Mouse (Mus musculus) heart, postnatal 14 days (tissue): ENCODE results near the gene Cdk5rap1. TPM values are rescaled to one million over a fixed set of nuclear protein-coding genes. Genes with fewer than 3 reads are reported as not detected.

Experiments used
- DNase-seq, 2 experiments: peaks; one replicate each; pipeline ENCODE4 v3.0.0; 2021 to 2022
- intact Hi-C: fragments of 180-260 bp; cut with DNase I; formaldehyde crosslinking; loops from one replicate; pipeline ENCODE4 v1.15.1; 2025
- long read RNA-seq, 2 experiments: library from polyadenylated mRNA; stranded (forward); transcript quantifications; one replicate each; pipeline ENCODE4 v2.0.0; 2021
- total RNA-seq, 2 experiments: library from RNA; stranded (reverse); gene quantifications; 2 replicates each; pipeline ENCODE4 v1.2.3; 2021

The Cdk5rap1 gene
- total RNA-seq, result 10 to 100 TPM; 19.0 to 19.2 TPM
- long read RNA-seq, experiment 1, transcript Cdk5rap1-201 (14 exons, 1,970 nt), result major isoform, 10 of 21 reads
- long read RNA-seq, experiment 1, partial matches to known transcripts, result 5 of 21 reads
- long read RNA-seq, experiment 1, other reads (novel, unspliced or antisense), result 5 of 21 reads
- long read RNA-seq, experiment 2, transcript Cdk5rap1-201 (14 exons, 1,970 nt), result major isoform, 7 of 18 reads
- long read RNA-seq, experiment 2, partial matches to known transcripts, result 6 of 18 reads
- long read RNA-seq, experiment 2, other reads (novel, unspliced or antisense), result 4 of 18 reads

DNA sequence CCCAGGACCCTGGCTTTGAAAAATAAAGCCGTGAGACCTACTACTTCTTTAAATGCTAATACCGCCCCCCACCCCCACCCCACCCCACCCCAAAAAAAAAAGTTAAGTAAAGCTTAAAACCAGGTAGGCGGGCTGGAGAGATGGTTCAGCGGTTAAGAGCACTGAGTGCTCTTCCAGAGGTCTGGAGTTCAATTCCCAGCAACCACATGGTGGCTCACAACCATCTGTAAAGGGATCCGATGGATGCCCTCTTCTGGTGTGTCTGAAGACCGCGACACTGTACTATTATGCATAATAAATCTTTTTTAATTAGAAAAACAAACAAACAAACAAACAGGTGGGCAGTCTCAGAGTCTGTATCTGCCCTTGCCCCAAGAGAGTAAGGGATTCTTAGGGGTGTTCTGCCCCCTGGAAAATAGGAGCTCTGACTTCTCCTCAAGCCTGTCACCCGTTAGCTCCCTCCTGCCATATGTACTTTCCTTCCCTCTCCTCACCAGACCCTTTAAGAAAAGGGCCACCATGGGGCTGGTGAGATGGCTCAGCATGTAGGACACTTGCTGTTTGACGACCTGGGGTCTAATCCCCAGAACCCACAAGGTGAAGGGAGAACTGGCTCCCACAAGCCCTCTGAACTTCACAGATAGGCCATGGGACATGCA lies at the start of gene Cdk5rap1:
Gene Cdk5rap1, minus strand, starts transcription at position 169 of the 659 bp plus-strand sequence.
- intact Hi-C loops, result loop anchor here (5.0 kb wide), 1 partner anchor 161 kb away; no protein-coding TSS in a partner anchor
- no peak for DNase-seq

DNA sequence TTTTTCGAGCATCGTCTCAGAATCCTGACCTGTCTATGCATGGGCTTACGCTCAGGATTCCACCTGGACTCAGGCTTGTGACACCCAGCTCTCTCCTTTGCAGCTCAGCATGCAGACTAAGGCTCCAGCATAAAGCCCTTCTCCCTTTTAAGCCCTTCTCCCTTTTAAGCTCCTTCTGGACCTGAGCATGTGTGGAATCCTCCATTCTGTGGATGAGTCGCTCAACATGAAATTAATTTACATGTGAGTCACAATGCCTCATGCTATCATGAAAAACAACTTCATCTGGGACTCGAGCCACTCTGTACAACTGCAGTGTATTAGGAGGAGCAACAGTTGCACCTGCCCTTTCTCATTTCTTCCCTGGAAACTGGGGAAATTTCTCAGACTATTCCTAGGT lies 49.4 kb upstream of the Cdk5rap1 start:
- intact Hi-C loops, result no loop called here

DNA sequence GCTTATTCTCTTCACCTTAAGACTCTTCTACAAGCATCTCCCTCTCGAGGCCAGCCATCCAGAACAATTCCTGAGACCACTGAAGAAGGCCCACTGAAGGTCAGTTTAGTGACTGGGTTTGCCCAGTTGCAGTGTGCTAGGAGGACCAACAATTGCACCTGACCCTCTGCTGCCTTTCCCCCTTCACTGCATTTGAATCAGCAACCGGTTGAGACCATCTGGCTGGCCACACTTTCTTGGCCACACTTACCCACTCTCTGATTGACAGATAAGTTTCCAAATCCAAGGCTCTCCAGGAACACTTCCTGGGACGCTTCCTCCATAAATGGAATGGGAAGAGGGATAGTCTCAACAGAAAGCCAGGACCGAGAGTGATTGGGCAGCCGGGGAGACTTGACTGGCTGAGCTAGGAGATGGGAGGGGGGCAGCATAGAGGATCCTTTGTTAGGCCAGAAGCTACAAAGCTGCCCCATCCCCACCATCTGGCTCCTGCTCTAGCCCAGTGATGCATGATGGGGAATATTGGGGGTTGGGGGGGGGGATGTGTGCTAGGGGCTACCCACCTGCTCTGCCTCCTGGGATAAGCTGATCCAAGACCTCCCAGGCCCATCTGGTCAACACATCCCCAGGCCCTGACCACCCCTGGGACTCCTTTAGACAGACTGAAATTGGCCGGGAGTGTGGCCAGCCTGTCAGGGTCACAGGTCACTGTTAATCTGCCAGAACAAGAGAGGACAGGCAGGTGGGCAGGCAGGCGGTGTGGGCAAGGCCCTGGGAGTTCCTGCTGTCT lies 48.3 kb upstream of the Cdk5rap1 start:
- intact Hi-C loops, result no loop called here
- no peak for DNase-seq

More for the DNA sequence above, 49.4 kb upstream of the Cdk5rap1 start:
- no peak for DNase-seq

DNA sequence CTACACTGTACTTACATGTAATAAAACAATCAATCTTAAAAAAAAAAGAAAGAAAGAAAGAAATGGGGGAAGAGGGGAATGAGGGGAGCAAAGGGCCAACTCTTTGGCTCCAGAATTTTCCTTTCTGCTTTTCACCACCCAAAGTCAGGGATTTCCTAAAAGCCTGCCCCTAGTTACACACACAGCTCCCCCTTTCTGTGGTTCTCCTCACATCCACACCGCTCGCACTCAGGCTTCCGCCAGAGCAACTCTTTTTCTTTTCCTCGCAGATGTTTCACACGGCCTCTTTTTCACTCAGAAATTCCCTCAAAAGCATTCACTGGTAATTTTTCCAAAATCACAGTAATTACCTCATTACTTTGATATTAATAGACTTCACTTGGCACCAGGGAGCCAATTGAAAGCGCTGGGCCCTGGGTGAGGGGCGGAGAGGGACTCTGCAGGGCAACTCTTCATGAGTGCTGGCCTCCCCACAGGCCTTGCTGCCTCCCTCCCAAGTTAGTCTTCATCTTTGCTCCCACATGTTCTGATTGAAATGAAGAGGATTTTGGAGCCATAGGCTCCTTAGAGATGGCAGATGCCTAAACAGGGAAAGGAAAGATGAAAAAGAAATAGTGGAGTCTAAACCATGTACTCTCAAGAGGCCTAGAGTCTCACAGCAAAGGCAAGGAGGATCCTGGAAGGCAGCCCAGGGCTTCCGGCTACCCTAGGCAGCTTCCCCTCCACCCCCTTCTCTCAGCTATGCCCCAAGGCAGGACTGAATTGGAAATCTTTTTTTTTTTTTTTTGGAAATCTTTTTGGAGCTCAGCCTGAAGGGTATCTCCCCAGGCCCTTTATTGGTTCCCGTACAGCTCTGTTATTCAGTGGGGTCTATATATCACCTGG lies 47.1 kb upstream of the Cdk5rap1 start:
- DNase-seq, result no peak
- intact Hi-C loops, result loop anchor here (5.0 kb wide), 1 partner anchor 192 kb away; the partner anchor contains the start of genes 4930519P11Rik and Zfp341

DNA sequence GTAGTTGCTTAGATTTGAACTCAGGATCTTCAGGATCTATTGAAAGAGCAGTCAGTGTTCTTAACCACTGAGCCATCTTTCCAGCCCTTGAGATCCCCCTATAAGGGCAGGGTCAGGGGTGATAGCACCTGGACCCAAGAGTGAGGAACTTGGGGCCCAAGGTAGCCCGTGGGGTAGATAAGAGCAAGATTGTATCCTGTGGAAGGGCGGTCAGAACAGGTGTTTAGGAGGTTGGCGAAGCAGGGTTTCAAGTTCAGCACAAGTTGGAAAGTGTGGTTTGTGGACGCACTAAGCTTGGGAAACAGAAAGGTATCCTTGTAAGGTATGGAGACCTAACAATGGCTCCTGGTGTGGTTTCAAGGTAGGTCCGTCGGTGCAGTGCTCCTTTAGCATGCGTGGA lies 45.2 kb upstream of the Cdk5rap1 start:
- no peak for DNase-seq
- intact Hi-C loops, result loop anchor here (5.0 kb wide), 1 partner anchor 194 kb away; the partner anchor contains the start of genes 4930519P11Rik and Zfp341

DNA sequence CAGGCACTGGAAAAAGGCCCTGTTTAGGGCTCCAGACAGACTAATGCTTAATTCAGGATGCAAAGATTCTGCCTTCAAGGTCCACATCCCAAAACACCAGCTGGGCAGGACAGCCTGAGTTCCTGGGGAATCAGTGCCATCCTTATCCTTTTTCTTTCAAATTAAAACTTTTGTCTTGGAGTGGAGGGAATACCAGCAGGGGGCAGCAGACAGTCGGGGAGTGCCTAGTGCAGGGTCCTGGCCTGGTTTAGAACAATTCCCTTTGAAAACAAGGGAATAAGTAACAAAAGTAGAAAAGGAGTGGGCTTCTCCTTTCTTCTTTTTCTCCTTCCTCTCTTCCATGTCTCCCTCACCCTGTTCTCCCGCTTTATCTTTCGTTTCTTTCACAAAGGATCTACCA lies 44.3 kb upstream of the Cdk5rap1 start:
- intact Hi-C loops, result loop anchor here (2.0 to 5.0 kb wide), 2 partner anchors 122 to 195 kb away; partner anchors contain the start of genes 4930519P11Rik and Zfp341
- peak; percentile 81 to 88 for DNase-seq

DNA sequence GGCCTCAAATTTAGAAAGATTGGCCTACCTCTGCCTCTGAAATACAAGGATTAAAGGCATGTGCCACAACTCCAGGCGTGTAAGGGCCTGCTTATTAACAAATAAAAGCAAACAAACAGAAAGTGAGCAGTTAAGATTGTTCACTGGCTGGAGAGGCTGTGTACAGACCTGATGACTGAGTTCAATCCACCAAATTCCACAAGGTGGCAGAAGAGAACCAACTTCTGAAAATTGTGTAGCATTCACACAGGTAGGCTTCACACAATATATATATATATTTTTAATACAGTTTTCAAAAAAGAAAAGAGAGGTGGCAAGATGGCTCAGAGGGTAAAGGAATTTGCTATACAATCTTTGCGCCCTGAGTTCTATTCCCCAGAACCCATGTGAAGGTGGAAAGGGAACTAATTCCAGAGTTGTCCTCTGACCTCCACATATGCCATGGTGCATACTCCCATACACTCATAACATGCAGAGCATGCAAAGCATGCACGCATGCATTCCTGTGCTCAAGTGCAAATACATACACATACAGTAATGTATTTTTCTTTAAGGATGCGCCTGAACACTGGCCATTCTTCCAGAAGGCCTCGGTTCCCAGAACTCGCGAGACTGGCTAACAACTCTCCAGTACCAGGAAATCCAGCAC lies 39.3 kb upstream of the Cdk5rap1 start:
- peak; percentile 24 to 59 for DNase-seq
- intact Hi-C loops, result loop anchor here (5.0 kb wide), 1 partner anchor 530 kb away; no protein-coding TSS in a partner anchor

DNA sequence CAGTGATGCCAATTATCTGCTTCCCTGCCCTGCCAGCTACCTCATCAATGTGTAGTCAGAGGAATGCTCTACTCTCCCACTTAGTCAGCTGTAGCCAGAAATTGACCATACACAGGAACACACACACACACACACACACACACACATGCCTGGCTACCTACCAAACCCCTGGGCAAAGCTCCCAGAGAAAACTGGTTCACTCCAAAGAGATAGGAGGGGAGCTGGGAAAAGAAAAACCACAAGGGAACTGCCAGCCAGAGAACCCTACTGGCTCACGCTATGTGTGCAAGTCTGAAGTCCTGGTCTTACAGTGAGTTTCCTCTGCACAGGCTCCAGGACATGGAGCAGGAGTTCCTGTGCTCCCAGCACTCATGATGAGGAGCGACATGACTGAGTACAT lies 37.5 kb upstream of the Cdk5rap1 start:
- intact Hi-C loops, result loop anchor here (5.0 kb wide), 1 partner anchor 532 kb away; no protein-coding TSS in a partner anchor
- DNase-seq, result peak; percentile 58 to 73

DNA sequence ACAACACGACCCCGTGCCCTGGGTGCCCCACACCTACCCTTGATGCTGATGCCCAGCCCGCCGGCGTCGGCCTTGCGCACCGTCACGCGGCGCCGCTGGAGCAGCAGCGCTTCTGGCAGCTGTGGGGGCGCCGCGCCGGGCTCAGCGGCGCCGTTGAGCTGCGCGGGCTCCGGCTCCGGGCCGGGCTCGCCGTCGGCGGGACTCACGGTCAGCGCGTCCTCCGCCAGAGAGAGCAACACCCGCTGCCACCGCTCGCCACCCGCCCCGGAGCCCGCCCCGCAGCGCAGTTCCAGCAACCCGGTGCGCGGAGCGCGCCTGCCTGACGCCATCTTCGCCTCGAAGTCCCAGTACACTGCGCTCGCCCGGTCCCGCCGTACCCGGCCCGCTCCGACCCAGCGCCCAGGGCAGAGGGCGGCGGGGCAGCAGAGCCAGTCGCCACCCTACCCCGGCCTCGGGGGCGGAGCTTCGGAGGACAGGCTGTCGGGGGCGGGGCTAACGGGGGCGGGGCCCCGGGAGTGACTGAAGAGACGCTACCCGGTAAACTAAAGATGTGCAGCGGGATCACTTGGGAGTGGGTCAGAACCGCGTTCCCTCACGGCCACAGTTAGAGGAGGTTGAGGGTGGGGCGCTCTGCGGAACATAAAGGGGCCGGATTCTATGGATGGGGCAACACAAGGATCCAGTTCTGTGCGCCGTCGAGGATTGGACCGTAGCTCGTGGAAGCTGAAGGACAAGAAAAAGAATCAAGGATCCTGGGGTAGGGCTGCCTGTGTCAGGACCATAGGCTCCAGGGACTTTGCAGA lies 35.0 kb upstream of the Cdk5rap1 start, which contains the start of gene Snta1:
Gene Snta1, minus strand, starts transcription at position 457 of the 803 bp plus-strand sequence.
- DNase-seq, result peak; percentile 90
- intact Hi-C loops, result loop anchor here (2.0 kb wide), 1 partner anchor 17 kb away; no protein-coding TSS in a partner anchor

DNA sequence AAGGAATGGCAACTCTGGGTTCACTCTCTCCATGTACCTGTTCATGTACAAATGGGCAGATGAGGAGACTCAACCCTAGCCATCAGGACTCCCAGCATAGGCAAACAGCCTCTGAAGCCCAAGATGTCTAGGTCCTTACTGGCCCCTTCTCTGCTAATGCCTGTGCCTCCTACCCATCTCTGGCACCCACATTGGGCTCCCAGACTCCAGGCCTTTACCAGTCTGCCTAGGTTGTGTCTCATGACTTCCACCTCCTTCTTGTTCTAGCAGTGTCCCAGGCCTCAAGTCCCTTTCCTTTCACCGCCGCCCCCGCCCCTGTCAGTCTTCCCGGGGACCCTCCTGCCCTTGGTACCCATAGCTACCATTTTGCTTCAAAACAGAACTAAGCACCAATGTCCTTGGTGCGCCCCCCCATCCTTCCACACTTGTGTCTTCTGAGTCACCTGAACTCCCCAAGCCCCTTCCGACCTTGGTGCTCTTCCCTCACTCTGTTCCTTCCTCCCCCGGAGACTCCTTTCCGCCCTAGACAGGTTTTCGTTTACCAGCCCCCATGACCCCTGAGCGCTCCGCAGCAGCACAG lies 34.3 kb upstream of the Cdk5rap1 start:
- intact Hi-C loops, result loop anchor here (2.0 kb wide), 1 partner anchor 16 kb away; no protein-coding TSS in a partner anchor

DNA sequence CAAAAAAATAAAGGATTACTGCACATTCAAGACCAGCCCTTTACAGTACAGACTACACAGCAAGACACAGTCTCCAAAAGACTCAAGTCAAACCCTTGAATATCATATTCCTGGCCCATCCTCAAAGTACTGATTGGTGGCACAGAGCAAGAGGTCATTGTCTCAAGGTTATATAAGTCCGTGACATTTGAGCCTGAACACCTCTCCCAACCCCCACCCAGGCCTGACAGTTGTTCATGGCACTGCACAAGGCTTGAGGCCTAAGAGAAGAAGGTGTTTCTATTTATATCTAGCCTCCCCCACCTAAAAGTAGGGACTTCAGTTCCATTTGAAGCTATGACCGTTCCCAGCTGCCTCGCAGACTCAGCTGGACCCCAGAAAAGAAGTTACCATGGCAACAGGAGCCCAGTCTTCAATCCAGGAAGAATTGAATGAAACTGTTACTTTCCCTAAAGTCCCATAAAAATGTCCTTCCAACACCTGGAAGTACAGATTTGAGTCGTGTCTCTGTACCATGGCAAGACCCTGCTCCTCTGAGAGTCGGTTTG lies 32.7 kb upstream of the Cdk5rap1 start:
- DNase-seq, result no peak
- intact Hi-C loops, result no loop called here

More for the DNA sequence above, 34.3 kb upstream of the Cdk5rap1 start:
- no peak for DNase-seq

DNA sequence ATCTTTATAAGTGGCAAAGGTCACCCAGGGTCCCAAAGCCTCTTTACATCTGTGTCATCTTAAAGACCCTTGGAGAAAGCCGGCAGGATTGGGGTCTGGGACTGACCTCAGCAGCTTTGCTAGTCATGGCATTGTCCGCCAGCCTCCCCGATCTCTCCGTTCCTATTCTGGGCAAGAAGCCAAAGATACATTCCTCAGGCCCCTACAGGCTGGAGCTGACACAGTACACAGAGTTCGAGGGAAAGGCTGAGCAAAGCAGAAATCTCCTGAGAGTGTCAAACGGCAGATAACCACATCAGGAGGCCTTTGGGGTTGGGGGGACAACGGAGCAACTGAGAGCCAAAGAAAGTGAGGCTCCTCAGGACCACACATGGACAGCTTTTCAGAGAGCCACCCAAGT lies 30.0 kb upstream of the Cdk5rap1 start:
- intact Hi-C loops, result loop anchor here (2.0 kb wide), 1 partner anchor 28 kb away; no protein-coding TSS in a partner anchor
- DNase-seq, result peak; percentile 46 to 66

DNA sequence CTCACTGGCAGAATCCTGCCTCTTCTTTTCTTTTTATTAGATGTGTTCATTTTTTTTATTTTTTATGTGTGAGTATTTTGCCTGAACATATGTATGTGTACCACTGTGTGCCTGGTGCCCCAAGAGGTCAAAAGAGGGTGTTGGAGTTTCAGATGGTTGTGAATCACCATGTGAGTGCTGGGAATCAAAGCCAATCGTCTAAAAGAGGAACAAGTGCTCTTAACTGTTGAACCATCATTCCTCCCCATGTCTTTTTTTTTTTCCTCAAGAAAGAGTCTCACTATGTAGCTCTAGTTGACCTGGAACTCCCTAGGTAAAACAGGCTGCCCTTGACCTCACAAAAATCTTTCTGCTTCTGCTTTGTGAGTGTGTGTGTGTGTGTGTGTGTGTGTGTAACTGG lies 29.2 kb upstream of the Cdk5rap1 start:
- intact Hi-C loops, result loop anchor here (2.0 kb wide), 1 partner anchor 27 kb away; no protein-coding TSS in a partner anchor
- no peak for DNase-seq

DNA sequence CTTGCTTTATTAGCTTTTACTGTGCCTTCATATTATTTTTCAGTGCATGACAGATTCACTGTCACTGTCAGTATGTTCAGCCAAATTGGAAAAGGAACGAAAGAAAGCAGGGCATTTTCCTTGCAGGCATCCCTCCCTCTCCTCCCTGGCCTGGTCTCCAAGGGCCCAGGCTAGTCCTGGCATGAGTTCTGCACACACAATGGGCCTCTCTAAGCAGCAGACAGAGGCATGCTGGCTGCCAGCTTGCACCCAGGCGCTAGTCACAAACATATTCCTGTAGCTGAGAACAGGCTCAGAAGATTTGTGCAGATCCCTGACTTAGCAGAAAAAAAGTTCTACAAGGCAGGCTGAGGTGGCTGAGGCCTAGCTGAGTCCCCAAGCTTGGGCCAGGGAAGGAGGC lies 26.5 kb upstream of the Cdk5rap1 start:
- DNase-seq, result no peak
- intact Hi-C loops, result no loop called here

DNA sequence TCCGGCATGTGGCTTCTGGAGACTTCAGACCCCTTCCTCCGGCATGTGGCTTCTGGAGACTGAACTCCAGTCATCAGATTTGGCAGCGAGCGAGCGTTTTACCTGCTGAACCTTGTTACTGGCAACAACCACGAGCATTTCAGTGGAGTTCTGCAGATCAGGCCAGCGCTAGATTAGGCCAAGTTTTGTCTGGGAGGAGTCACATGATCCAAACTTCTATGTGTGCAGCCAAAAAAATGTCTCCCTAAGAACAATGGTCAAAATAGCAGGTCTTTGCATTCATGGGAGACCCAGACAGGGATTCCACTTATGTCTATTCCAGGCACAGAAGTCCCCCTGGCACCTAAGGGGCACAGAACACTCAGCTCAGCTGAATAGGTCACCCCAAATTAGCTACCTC lies 25.5 kb upstream of the Cdk5rap1 start:
- peak; percentile 11 to 30 for DNase-seq
- intact Hi-C loops, result no loop called here

DNA sequence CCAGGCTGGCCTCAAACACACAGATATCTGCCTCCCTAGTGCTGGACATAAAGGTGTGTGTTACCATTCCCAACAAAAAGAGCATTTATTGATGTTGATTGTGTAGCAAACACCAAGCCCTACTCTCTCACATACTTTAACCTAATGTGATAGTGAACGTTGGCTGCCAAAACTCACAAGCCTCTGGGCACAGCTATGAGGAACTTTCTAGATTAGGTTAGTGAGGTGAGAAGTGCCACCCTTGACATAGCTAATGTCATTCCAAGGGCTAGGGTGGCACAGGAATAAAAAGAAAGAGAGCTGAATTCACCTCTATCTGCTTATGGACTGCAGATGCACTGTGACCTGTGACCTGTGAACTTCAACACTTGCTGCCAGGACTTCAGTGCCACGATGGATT lies 23.7 kb upstream of the Cdk5rap1 start:
- intact Hi-C loops, result no loop called here

DNA sequence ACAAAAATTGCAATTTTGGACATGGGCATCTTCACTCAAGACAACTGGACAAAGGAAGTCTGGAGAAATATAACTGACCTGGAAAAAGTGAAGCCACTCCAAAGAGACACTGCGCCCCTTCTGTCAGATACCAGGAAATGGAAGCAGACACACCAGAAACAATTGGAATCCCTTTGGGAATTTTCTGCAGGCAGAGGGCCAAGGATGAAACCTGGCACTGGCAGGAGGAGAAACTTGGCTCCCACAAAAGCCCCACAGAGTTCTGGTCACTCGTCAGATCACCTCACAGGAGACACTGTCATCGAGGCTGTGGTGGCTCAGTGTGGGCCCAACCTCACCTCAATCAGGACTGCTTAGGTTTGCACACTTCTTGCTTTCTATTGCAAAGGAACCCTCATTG lies 21.8 kb upstream of the Cdk5rap1 start:
- intact Hi-C loops, result no loop called here
- DNase-seq, result peak in 1 of 2 experiments; percentile 62

More for the DNA sequence above, 23.7 kb upstream of the Cdk5rap1 start:
- DNase-seq, result peak in 1 of 2 experiments; percentile 33
